Mouse (Mus musculus): ENCODE measurements around the gene Fbxw5.

DNA sequence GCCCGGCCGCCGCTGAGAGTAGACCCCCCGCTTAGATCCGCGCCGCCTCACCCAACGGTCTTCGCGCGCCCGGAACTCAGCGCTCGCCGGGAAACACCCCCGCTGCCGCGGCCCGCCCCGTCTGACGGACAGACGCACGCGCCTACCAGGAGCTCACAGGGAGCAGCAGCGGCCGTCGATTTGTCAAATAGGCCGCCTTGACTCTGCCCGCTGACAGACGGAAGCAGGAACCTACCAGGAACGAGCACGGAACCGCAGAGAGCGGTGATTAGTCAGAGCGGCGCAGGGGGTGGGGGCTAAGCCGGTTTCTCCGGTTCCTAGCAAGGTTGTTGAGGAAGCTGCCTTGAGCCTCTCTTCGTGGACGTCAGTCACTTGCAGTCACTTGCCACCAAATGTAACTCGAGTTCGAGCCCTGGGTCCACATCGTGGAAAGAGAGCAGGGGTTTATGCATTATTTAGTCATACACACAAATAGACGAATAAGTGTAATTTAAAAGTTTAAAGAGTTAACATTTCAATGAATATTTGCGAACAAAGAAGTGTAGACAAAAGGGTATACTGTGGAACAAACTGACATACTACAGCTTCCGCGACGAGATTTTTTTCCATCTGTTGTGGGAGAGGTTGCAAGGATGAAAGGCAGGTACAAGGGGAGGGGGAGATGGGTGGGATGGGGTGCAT, 46.4 kb downstream of the Fbxw5 start, which contains the start of gene Traf2:
- peak; percentile 80 for TF ChIP-seq POLR2A (IDR thresholded peaks at IDR 0.05; ENCODE audit: low read depth, low read length)
- TF ChIP-seq JUN (IDR thresholded peaks at IDR 0.05; ENCODE audit: insufficient read depth, low read depth, low read length), result no peak
- TF ChIP-seq ETS1 (conservative IDR thresholded peaks at IDR 0.05; ENCODE audit: low read depth, low read length), result no peak
- TF ChIP-seq ZKSCAN1 (IDR thresholded peaks at IDR 0.05; ENCODE audit: borderline replicate concordance, low read depth, low read length), result no peak

Data from CH12.LX (cell line).